Mouse (Mus musculus): ENCODE results near the gene Rnf141.

DNA sequence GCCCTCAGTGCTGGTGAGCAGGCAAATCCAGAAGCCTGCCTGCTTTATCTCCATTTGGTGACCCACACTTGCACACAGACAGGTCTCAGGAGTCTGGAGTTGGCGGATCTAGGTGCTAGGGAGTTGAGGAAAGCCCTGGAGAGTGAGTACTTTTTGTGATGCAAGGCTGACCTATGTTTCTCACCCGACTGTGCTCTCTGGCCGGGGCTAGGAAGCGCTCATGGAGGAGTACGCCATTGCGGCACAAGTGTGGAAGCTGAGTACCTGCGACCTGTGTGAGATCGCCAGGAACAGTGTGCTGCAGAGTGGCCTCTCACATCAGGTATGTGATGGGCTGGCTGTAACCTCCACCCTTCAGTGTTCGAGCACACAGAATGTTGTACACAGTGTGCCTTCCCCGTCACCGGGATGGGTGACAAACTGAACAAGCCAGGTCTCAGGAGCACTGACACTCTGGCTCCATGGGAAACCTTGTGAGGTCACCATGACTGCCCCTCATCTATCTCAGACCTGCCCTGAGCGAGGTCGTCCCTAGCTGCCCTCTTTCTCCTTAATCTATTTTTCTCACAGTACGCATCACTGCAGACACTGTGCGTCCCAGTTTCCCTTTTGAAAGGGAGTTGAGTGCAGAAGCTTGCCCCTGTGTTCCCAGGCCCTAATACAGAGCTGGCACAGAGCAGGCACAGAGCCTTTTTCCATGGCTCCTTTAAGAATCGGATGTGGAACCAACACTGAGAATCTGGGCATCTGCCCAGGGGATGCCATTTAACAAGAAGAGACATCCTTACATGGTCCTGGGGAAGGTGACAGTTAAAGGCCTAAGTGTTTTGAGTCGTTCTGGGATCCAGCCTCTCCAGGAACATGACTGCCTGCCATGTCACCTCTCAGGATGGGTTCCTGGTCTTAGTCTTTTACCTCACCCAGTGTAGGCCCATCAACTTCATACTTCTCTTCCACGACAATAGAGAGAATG, 34.4 kb downstream of the Rnf141 start:
- no peak for TF ChIP-seq CTCF (IDR thresholded peaks at IDR 0.05; ENCODE audit: extremely low read depth, insufficient read depth, insufficient read length, insufficient replicate concordance)
- no peak for TF ChIP-seq POLR2A (IDR thresholded peaks at IDR 0.05; ENCODE audit: low read depth, low read length)
